Mouse (Mus musculus): ENCODE measurements around the gene Cela3a.
"Not testable (repeated sequence)": the region's sequence is repeated elsewhere in the genome, so short reads cannot be mapped to it uniquely, and the experiment has no call there.

Gene Cela3a

GRCm38 (mm10) chr4:137414936-137415335 lies 5.3 kb upstream of the Cela3a start:
- DNase-seq (ENCODE audit: low read depth, low spot score) = no peak

- not testable (repeated sequence) for DNase-seq (ENCODE audit: low read depth, low spot score)
Measured at GRCm38 (mm10) chr4:137412185-137412709, 2.7 kb upstream of the Cela3a start.

- DNase-seq (ENCODE audit: low read depth, low spot score) = no peak
Measured at GRCm38 (mm10) chr4:137405571-137405970, 4.0 kb downstream of the Cela3a start.

- DNase-seq (ENCODE audit: low read depth, low spot score) = no peak
Measured at GRCm38 (mm10) chr4:137396641-137397525, 12.7 kb downstream of the Cela3a start.

- no peak for DNase-seq (ENCODE audit: low read depth, low spot score)
Measured at GRCm38 (mm10) chr4:137393378-137394135, 16.0 kb downstream of the Cela3a start.

GRCm38 (mm10) chr4:137392874-137393273 lies 16.7 kb downstream of the Cela3a start:
- DNase-seq (ENCODE audit: low read depth, low spot score) = no peak

GRCm38 (mm10) chr4:137391287-137391686 lies 18.3 kb downstream of the Cela3a start:
- DNase-seq (ENCODE audit: low read depth, low spot score) = no peak

GRCm38 (mm10) chr4:137390196-137390595 lies 19.4 kb downstream of the Cela3a start:
- DNase-seq (ENCODE audit: low read depth, low spot score) = no peak

- no peak for DNase-seq (ENCODE audit: low read depth, low spot score)
Measured at GRCm38 (mm10) chr4:137388983-137389382, 20.6 kb downstream of the Cela3a start.

GRCm38 (mm10) chr4:137388059-137388794 lies 21.4 kb downstream of the Cela3a start:
- peak; percentile 63 for DNase-seq (ENCODE audit: low read depth, low spot score)

- DNase-seq (ENCODE audit: low read depth, low spot score) = no peak
Measured at GRCm38 (mm10) chr4:137387482-137388058, 22.0 kb downstream of the Cela3a start.

- no peak for DNase-seq (ENCODE audit: low read depth, low spot score)
Measured at GRCm38 (mm10) chr4:137380702-137381605, 28.6 kb downstream of the Cela3a start.

- no peak for DNase-seq (ENCODE audit: low read depth, low spot score)
Measured at GRCm38 (mm10) chr4:137379713-137380255, 29.8 kb downstream of the Cela3a start.

GRCm38 (mm10) chr4:137379085-137379484 lies 30.5 kb downstream of the Cela3a start:
- DNase-seq (ENCODE audit: low read depth, low spot score) = no peak

GRCm38 (mm10) chr4:137377526-137378304 lies 31.9 kb downstream of the Cela3a start:
- DNase-seq (ENCODE audit: low read depth, low spot score) = no peak

- no peak for DNase-seq (ENCODE audit: low read depth, low spot score)
Measured at GRCm38 (mm10) chr4:137376778-137377177, 32.8 kb downstream of the Cela3a start.

- no peak for DNase-seq (ENCODE audit: low read depth, low spot score)
Measured at GRCm38 (mm10) chr4:137375314-137376278, 34.0 kb downstream of the Cela3a start.

GRCm38 (mm10) chr4:137373711-137374110 lies 35.9 kb downstream of the Cela3a start:
- DNase-seq (ENCODE audit: low read depth, low spot score) = no peak

Measured in WW6 (cell line).